Mouse (Mus musculus): ENCODE data around the gene Pkm. TPM values are rescaled to one million over a fixed set of nuclear protein-coding genes. Genes with fewer than 3 reads are reported as not detected.
A peak's percentile ranks its signal among the peaks of the same experiment; 100 is the strongest.

The Pkm gene
- total RNA-seq, 2 experiments from 2014 or later, result 2,006 to 2,318 TPM

DNA sequence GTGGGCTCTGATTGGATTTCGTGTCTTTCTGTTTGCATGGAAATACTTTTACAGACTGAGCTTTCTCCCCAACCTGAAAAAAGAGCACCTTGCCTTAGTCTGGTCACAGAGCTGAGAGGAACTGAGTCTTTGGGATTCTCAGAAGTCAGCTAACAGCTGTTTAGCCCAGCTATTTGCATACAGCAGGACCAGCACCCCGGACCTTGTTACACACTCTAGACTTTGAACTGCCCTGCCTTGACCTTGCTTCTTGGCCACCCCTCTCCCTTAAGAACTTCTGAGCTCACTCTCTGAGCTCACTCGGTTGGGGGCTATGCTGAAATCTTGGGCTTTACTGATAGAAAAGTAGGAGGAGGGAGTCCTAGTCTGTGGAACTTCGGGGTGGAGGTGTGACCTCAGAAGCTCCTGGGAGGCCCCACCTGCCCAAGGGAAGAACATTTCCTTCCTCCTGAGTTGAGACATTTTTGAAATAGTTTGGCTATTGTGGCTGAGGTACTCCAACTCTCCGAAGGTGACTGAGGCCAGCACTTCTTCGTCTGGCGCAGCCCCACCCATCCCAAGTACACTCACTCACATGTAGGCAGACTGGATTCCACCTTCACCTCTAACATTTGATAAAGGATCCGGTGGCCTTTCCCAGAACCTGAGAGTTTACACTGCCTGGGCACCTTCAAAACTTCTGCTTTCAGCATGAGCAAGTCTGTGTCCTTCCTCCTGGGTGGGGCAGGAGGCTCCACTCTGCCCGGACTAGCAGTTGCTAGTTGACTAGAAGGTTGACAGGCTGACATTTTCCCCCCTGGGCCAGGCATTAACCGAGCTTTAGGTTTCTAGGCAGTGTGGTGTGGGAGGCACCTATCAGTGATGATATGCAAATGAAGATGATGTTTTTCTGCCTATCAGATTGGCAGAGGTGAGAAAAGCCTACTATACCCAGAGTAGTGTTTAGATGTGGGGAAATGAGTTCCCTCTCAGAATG lies 51.0 kb downstream of the Pkm start:
- DNase-seq, result no peak

DNA sequence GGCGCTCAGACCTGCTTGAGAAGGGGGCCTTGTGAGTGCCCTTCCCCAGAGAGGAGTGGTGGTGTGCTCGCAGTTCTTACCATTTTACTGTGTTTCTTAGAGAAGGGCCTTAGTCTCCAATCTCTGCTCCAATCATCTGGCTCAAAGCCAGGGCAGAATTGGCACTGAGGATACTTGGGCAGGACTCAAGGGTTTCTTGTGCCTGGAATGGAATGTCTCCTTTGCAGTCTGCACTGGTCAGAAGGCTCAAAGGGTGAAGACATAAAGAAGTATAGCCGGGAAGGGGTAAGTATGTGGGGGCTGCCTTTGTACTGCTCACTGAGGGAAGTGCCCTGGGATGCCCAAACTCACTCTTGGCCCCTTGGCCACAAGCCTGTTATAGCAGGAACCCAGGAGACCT lies 53.1 kb downstream of the Pkm start:
- peak; percentile 23 for DNase-seq

DNA sequence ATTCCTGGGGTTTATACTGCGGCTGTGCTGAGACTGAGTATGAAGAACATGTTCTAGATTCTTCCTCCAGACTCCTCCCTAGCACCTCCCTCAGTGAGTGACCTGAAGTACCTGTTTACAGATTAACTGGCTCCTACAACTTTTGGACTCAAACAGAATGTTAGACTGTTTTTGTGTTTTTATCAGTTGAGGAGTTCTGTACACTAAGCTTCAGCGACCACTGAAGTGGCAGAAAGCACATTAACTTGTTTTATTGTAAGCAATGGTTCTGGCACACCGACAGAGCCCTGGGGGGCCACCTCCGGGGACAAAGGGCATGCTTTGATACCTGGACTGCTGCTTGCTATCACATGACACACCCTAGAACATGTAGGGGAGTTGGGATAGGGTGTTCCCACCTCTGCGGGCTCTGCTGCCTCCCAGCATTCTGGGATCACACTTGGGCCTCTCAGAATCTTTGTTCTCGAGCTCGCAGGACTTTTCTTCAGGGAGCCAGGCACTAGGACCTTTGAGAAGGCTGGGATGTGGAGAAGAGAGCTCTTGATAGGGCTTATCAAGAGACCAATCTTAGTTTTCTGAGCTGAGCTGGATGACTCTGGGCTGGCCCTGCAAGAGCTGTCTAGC lies 60.2 kb downstream of the Pkm start:
- no peak for DNase-seq

DNA sequence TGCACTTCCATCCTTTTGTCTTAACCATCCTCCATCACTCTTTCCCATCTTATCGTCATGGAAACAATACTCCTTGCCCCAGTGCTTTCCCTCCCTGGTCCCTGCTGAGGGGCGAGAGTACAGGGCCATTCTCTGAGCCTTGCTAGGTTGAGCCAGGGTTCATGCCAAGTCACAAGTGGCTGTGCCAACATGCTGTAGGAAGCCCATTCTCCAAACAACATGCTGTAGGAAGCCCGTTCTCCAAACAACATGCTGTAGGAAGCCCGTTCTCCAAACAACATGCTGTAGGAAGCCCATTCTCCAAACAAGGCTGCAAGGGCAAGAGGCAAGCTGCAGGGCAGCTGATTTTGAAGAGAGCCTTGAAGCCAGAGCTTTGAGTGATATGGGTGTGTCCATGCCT lies 62.1 kb downstream of the Pkm start:
- DNase-seq, result no peak

DNA sequence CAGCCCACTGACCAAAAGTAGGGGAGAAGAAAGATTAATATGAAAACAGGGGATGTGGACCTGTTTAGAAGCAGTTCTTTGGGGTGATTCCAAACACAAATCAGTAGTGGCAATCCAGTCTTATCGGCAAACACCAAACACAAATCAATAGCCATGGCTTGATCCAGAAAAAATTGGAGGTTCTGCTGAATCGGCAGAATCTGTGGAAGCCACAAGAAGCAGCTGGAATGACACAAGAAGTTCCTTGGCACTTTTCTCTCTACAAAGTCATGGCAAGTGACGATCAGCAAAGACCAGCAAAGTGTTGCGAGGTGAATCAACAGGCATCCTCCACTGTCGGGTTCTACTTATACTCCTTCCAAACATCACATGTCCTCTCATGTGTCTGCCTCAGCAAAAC lies 65.0 kb downstream of the Pkm start:
- DNase-seq, result no peak

DNA sequence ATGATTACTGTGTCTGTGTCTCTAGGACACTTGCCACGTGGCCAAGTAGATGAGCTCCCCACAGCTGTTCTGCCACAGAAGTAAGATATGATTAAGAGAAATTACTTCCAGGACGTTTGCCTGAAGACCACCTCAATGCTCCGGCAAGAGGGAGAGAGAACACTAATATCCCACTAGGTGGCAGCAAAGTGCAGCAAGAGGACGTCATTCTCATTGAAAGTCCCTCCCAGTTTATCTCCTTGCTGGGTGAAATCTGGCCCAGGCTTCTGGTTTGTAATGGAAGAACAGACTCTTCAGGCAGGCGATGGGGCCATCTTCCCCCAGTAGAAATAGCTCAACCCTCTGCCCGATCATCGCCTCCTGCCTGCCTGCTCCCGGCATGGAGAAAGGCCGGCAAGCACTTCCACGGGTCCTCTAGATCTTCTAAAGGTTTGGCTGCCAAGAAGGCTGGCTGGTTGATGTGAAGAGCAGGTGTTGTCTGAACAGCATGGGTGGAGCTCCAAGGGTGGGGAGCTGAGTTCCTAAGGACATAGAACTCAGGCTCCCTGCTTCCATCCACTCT lies 67.0 kb downstream of the Pkm start:
- peak; percentile 56 for DNase-seq

DNA sequence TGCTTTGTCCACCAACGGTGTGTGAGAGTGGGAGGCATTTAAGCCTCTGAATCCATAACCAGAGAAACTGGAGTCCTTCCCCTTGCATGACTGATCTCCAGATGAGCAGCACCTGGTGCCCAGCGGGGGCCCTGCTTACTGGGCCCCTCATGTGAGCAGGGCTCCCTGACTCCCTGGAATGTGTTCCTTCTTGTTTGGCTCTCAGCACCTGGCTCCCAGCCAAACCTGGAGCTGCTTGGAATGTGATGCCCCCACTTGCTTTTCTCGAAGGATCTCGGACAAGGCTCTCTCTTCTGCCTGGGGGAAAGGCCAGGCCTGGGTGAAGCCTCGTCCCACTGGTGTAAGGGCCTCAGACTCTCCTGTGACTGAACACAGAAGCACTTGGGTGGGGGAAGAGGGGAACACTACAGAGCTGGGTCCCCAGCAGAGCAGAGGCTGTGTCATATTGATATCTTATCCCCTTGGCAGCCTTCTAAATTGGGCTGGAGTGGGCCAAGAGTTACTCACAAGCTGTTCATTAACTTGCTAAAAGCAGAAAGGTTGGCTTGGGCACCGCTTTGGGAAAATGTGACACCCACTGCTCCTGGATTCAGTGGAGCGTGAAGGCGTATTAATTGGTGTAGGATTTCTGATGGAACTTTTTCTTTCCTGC lies 67.7 kb downstream of the Pkm start:
- peak; percentile 30 for DNase-seq

DNA sequence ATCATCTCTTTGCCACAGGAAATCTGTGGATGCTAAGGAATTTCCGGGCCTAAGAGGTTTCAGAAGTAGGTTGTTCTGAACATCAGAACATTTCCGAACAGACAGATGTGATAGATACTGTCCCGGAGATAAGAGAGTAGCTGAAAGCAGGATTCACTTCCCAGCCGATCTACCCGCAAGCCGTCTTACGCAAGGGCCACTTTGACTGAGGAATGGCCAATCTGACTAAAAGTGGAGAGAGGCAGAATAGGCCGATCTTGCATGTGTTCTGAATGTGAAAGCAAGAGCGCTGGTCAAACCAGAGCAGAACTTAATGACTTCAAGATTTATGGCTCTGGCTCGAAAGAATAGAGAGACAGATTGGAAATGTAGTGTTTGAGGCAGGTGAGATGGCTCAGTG lies 69.3 kb downstream of the Pkm start:
- DNase-seq, result no peak

DNA sequence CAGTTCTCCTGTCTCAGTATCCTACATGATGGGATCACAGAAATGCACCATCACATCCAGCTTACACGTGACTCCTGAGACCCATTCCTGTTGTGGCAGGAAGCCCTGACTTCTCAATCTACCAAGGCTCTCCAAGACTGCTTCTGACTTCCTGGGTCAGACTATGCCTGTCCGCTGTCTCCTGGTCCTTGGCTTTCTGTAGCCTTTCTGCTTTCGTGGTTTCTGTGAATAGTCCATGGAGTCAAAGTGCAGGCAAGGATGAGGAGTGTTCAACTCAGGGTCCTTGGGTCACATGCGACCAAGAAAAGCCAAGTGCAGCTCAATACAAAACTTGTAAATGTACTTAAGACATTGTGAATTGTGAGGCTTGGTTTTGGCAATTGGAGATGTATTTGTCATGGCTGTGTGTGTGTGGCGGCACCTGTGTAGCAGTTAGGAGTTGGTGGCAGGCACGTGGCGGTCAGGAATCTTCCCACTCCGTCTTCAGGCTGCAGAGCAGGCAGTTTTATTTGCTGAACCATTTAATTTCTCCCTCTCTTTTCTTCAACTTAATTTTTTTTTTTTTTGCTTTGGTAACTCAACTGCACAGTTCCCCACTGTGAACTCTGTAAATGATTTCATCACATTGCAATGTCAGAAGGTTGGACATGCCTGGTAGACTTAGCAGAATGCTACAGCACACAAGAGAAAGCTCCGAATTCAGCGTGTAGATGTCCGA lies 71.6 kb downstream of the Pkm start:
- DNase-seq, result no peak

Other genes with a start within 250 kb of the Pkm start
- gene Arih1, start 169.8 kb upstream of the Pkm start, total RNA-seq (2021), result 10 to 100 TPM; 79.2 to 92.0 TPM
- gene Hexa, start 116.8 kb upstream of the Pkm start, total RNA-seq (2021), result 10 to 100 TPM; 25.7 to 37.4 TPM
- under 1 TPM; 0.56 to 0.63 TPM for gene Tmem202, start 116.5 kb upstream of the Pkm start, total RNA-seq (2021)
- gene Celf6, start 78.5 kb upstream of the Pkm start, total RNA-seq (2021), result not detected
- 10 to 100 TPM; 11.9 to 19.0 TPM for gene Parp6, start 39.1 kb upstream of the Pkm start, total RNA-seq (2021)
- gene Gramd2, start 23.8 kb downstream of the Pkm start, total RNA-seq (2021), result 1 to 10 TPM in 1 of 2 experiments, under 1 TPM in 1; 0.21 to 1.6 TPM
- gene Senp8, start 94.3 kb downstream of the Pkm start, total RNA-seq (2021), result 1 to 10 TPM; 6.5 to 8.5 TPM
- 10 to 100 TPM; 14.9 to 24.5 TPM for gene Myo9a, start 94.5 kb downstream of the Pkm start, total RNA-seq (2021)

Measured in gastrocnemius, postnatal 10 days (tissue).